Mouse (Mus musculus): ENCODE results near the gene Olfr319. TPM values are rescaled to one million over a fixed set of nuclear protein-coding genes. Genes with fewer than 3 reads are reported as not detected.
"Not testable (repeated sequence)": the region's sequence is repeated elsewhere in the genome, so short reads cannot be mapped to it uniquely, and the experiment has no call there.

Gene Olfr319
- not detected for total RNA-seq (2021)
- long read RNA-seq, experiment 1 = 0 reads
- long read RNA-seq, experiment 2 = 0 reads

DNA sequence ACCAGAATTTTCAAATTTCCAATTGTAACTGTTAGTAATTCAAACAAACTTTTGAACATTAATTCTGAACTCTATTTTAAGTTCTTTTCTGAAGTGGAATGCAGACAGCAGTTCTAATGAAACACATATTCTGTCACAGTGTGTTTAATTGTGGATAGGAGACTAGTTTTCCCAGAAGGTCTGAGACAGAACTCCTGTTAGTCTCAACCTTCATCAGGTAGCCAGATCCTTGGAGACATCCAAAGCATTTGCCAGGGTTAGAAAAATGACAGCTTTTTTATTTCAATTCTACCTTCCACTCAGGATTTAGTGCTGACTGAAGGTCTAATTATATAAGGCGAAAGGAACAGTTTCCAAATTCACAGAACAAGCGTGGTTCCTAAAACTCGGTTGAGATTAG is at the start of gene Olfr319:
Gene Olfr319, plus strand, starts transcription at position 301 of the 400 bp plus-strand sequence.
- DNase-seq (ENCODE audit: extremely low spot score in 1 of 2, low spot score in 2 of 2) = no peak
- Histone ChIP-seq H3K27ac (no peak within 1 kb of the TSS), H3K4me3 (no peak within 1 kb of the TSS)
- no peak for TF ChIP-seq CTCF (IDR thresholded peaks at IDR 0.05)
- intact Hi-C loops (cut with DNase I) = no loop called here

DNA sequence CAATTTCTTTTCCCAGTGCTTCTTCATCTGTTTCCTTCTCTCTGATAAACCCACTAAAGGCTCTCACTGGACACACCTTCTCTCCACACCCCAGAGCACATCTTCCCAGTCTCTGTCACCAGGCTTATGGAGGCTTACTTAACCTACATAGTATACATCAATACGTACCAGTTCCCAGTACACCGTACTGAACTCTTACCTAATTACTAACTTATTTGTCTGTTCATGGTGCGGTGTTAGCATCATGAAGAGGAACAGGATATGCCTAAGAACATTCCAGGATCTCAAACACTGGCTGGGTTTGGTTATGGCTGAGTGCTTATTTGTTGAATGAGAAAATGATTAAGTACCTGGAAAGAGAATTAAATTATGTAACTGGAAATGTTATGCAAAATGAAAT is 43.8 kb upstream of the Olfr319 start:
- intact Hi-C loops (cut with DNase I) = no loop called here
- no peak overlapping the region for H3K27ac ChIP-seq
- no peak overlapping the region for H3K4me3 ChIP-seq
- DNase-seq (ENCODE audit: extremely low spot score in 1 of 2, low spot score in 2 of 2) = no peak
- no peak for TF ChIP-seq CTCF (IDR thresholded peaks at IDR 0.05)

DNA sequence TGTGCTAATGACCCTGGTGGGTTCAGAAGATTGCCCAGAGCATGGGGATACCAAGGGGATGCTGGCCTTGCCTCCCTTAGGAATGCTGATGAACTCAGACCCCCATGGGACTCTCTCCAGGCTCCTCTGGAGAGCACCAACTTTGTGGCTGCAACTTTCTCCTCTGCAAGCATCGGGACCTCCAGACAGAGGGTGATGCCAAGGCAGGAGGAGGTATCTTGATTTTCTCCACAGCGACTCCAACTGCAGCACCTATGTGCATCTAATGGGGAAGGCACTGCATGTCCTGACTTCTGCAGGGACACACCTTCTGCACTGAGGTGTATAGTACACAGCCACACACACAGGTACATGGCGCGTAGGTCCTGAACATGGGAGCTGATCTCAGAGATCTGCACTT is 40.4 kb upstream of the Olfr319 start, which contains the start of gene Olfr322:
Gene Olfr322, plus strand, starts transcription at position 187 of the 400 bp plus-strand sequence.
- DNase-seq (ENCODE audit: extremely low spot score in 1 of 2, low spot score in 2 of 2) = no peak
- TF ChIP-seq CTCF (IDR thresholded peaks at IDR 0.05) = no peak
- Histone ChIP-seq H3K27ac (no peak within 1 kb of the TSS), H3K4me3 (no peak within 1 kb of the TSS)
- intact Hi-C loops (cut with DNase I) = no loop called here

DNA sequence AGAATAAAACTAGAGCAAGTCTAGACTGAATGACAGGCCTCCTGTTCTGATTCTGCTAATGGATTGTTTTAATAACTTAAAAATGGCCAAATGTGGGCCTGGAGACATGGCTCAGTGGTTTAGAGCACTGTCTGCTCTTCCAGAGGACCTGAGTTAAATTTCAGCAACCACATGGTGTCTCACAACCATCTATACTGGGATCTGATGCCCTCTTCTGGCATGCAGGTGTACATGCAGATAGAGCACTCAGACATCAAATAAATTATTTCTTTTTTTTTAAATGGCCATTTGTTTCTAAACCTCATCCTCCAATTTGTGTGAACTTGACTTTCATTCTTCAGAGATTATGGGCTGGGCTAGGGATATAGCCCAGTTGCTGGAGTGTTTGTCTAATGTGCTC is 29.7 kb upstream of the Olfr319 start:
- no peak overlapping the region for H3K4me3 ChIP-seq
- intact Hi-C loops (cut with DNase I) = no loop called here
- no peak for DNase-seq (ENCODE audit: extremely low spot score in 1 of 2, low spot score in 2 of 2)
- TF ChIP-seq CTCF (IDR thresholded peaks at IDR 0.05) = peak; percentile 8; the same call in 1 of the 2 replicates
- no peak overlapping the region for H3K27ac ChIP-seq

DNA sequence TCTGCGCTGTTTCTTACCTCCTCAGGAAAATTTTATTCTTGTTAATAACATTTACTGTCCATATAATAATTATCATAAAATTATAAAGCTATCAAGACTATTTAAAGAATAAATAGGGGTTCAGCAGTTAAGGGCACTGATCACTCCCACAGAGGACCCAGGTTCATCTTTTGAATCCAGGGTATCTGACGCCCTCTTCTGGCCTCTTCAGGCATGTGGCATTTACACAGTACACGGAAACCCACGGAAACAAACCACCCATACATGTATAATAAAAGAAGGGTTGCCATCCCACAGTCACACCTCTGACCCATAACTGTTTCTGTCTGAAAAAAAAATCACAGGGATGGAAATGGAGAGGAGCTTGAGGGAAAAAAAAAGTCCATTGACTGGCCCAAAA is 27.1 kb upstream of the Olfr319 start:
- intact Hi-C loops (cut with DNase I) = no loop called here
- no peak overlapping the region for H3K27ac ChIP-seq
- no peak for DNase-seq (ENCODE audit: extremely low spot score in 1 of 2, low spot score in 2 of 2)
- TF ChIP-seq CTCF (IDR thresholded peaks at IDR 0.05) = no peak; the same call in 1 of the 2 replicates
- H3K4me3 ChIP-seq = no peak overlapping the region

DNA sequence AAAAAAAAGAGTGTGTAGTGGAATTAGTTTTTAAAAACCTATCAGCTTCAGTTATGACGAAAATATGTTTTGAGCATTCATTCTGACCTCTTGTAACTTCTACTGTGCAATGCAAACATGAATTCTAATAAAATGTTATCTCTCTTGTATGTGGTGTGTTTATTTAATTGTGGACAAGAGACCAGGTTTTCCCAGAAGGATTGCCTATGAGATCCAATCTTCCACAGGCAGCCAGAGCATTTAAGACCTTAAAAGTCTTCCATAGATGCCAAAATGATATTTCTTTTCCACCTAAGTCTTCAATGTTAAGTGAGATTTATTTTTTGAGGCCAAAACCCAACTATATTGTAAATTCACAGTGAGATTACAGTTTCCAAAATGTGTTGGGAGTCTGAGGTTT is 18.2 kb upstream of the Olfr319 start, which contains the start of gene Olfr320:
Gene Olfr320, plus strand, starts transcription at position 301 of the 400 bp plus-strand sequence.
- Histone ChIP-seq H3K4me3 (no peak within 1 kb of the TSS), H3K27ac (no peak within 1 kb of the TSS)
- DNase-seq (ENCODE audit: extremely low spot score in 1 of 2, low spot score in 2 of 2) = no peak
- TF ChIP-seq CTCF (IDR thresholded peaks at IDR 0.05) = no peak
- intact Hi-C loops (cut with DNase I) = no loop called here

DNA sequence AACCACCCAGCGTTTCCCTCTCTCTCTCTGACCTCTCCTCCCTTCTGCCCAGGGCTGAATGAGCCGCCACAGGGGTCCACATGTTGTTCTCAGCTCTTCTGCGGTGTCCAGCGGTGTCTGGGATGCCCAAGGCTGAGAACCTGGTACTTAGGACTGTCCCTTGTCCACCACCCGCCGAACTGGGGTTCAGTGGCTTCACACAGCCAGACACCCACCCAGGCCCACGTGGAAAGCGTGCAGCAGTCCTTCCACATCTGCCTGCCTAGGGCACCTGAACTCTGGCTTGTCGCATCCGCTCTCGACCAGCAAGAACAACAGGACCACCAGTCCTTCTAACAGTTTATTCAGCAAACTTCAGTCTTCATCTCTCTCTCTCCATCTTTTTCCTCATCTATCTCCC is 10.1 kb downstream of the Olfr319 start:
- Histone ChIP-seq H3K27ac (no peak overlapping the region), H3K4me3 (no peak overlapping the region)
- no peak for DNase-seq (ENCODE audit: extremely low spot score in 1 of 2, low spot score in 2 of 2)
- intact Hi-C loops (cut with DNase I) = no loop called here
- TF ChIP-seq CTCF (IDR thresholded peaks at IDR 0.05) = no peak

DNA sequence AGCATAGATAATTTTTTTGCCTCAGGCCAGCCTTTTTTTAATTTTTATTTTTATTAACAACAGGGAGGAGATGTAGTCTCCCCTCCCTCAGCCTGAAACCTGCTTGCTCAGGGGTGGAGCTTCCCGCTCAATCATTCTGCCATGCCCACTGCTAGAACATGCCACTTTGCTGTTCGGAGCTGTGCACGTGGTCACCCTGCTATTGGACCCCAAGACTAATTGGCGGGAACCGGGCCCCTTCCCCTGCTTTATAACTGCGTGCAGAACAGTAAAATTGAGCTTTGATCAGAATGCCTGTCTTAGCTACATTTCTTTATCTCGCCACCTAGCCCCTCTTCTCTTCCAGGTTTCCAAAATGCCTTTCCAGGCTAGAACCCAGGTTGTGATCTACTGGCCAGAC is 18.8 kb downstream of the Olfr319 start:
- H3K27ac ChIP-seq; H3K4me3 ChIP-seq; intact Hi-C loops (cut with DNase I); DNase-seq (ENCODE audit: extremely low spot score in 1 of 2, low spot score in 2 of 2): not testable (repeated sequence)

DNA sequence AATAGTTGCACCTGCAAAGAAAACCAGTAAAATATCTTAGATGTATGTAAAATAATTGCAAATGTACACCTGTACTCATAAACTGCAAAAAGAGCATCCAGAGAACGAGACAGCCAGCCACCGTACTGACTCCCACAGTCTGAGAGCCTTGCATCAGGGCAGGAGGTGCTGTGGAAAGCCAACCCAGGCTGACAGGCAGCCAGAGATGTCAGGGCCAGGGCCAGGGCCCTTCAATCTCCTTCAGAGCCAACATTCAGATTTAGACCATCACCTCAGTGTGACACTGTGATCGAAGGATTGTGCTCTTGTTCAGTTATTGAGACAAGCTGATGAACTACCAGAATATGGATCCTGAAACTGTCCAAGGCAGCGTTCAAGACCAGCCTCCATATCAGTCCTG is 20.7 kb downstream of the Olfr319 start:
- no peak overlapping the region for H3K27ac ChIP-seq
- no peak for TF ChIP-seq CTCF (IDR thresholded peaks at IDR 0.05)
- intact Hi-C loops (cut with DNase I) = no loop called here
- no peak for DNase-seq (ENCODE audit: extremely low spot score in 1 of 2, low spot score in 2 of 2)
- no peak overlapping the region for H3K4me3 ChIP-seq

DNA sequence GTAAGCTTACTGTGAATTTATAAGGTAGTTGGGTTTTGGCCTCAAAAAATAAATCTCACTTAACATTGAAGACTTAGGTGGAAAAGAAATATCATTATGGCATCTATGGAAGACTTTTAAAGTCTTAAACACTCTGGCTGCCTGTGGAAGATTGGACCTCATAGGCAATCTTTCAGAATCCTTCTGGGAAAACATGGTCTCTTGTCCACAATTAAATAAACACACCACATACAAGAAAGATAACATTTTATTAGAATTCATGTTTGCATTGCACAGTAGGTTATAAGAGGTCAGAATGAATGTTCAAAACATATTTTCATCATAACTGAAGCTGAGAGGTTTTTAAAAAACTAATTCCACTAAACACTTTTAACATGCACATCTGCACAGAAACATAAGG is 25.0 kb downstream of the Olfr319 start, which contains the start of gene Olfr318:
Gene Olfr318, minus strand, starts transcription at position 101 of the 400 bp plus-strand sequence.
- TF ChIP-seq CTCF (IDR thresholded peaks at IDR 0.05) = no peak
- intact Hi-C loops (cut with DNase I) = no loop called here
- H3K4me3 ChIP-seq = no peak within 1 kb of the TSS
- DNase-seq (ENCODE audit: extremely low spot score in 1 of 2, low spot score in 2 of 2) = no peak
- no peak within 1 kb of the TSS for H3K27ac ChIP-seq

DNA sequence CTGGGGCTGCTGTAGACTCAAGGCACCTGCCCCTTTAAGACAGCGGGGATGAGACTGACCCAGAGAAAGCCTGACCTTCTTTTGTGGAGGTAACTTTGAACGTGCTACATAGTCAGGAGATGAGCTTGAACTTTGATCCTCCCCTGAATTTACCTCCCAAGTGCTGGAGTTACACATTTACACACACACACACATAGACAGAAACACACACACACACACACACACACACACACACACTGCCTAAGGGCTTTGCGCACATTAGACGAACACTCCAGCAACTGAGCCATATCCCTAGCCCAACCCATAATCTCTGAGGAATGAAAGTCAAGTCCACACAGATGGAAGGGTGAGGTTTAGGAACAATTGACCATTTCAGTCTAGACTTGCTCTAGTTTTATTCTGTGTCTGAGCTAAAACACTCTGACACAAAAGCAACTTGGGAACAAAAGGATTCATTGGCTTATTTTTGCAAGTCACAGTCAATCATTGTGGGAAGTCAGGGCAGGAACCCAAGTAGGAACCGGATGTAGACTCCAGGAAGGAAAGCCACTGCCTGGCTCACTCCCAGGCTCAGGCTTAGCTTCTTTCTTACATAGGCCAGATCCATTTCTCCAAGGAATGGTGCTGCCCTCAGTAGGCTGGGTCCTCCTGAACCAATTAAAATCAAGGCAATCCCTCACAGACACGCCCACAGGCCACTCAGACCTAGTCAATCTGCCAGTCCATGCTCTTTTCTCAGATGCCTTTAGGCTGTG is 29.1 kb downstream of the Olfr319 start:
- DNase-seq (ENCODE audit: extremely low spot score in 1 of 2, low spot score in 2 of 2) = not testable (repeated sequence)

DNA sequence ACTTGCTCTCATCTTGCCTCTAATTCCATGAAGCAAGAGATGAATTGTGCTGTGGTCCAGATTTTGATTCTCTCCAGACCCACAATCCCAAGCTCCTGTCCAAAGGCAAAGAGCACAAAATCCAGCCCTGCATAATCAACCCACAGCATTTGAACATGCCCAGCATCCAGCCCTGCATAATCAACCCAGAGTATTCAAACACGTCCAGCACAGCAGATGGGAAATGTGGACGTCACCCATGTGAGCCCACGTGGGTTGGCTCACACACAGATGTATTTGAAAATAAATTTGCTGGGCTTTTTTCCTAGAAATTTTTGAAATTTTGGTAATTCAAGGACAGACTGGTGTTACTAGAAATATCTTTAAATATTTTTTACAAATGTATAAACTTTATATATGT is 34.4 kb downstream of the Olfr319 start:
- no peak for TF ChIP-seq CTCF (IDR thresholded peaks at IDR 0.05)
- intact Hi-C loops (cut with DNase I) = no loop called here
- Histone ChIP-seq H3K27ac (no peak overlapping the region), H3K4me3 (no peak overlapping the region)
- no peak for DNase-seq (ENCODE audit: extremely low spot score in 1 of 2, low spot score in 2 of 2)

More for the DNA sequence above, 29.1 kb downstream of the Olfr319 start:
- intact Hi-C loops (cut with DNase I); H3K4me3 ChIP-seq; H3K27ac ChIP-seq: not testable (repeated sequence)

DNA sequence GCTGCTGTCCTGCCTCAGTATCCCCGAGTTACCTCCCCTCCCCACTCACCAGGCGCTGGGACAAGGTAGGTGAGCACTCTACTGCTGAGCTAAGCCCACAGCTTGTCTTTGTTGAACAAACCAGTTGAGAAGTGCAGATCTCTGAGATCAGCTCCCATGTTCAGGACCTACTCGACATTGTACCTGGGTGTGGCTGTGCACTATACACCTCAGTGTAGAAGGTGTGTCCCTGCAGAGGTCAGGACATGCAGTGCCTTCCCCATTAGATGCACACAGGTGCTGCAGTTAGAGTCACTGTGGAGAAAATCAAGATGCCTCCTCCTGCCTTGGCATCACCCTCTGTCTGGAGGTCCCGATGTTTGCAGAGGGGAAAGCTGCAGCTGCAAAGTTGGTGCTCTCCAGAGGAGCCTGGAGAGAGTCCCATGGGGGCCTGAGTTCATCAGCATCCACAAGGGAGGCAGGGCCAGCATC is 39.9 kb downstream of the Olfr319 start, which contains the start of gene Olfr317:
Gene Olfr317, minus strand, starts transcription at position 421 of the 471 bp plus-strand sequence.
- no peak for DNase-seq (ENCODE audit: extremely low spot score in 1 of 2, low spot score in 2 of 2)
- Histone ChIP-seq H3K27ac (no peak within 1 kb of the TSS), H3K4me3 (no peak within 1 kb of the TSS)
- intact Hi-C loops (cut with DNase I) = no loop called here
- no peak for TF ChIP-seq CTCF (IDR thresholded peaks at IDR 0.05)

DNA sequence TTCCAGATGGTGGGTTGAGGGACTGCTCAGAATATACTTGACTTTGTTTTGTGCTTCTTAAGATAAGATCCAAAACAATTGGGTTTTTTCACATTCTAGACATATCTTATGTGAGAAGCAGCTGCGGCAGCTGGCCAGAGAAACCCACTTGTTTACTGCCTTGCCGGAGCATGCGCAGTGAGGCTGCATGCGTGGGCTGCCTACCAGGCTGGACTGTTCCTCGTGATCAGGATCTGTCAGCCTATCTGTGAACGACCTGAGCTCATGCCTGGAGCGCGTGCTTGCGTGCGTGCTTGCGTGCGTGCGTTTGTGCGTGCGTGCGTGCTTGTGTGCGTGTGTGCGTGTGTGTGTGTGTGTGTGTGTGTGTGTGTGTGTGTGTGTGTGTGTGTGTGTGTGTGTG is 52.1 kb downstream of the Olfr319 start:
- H3K4me3 ChIP-seq; H3K27ac ChIP-seq; intact Hi-C loops (cut with DNase I): not testable (repeated sequence)
- DNase-seq (ENCODE audit: extremely low spot score in 1 of 2, low spot score in 2 of 2) = peak; percentile 38 to 46
